Mouse (Mus musculus) liver, embryonic 16.5 days (tissue): ENCODE results near the gene Lrch1. TPM values are rescaled to one million over a fixed set of nuclear protein-coding genes. Genes with fewer than 3 reads are reported as not detected.

ENCODE experiments used
- ATAC-seq: fragments of 200-750 bp; cut with Nextera tagmentation; 2 replicates; pipeline ENCODE4 v1.8.0; 2017; ENCODE audit warnings: low read depth, mild to moderate bottlenecking, moderate number of reproducible peaks, moderate library complexity
- H3K27ac ChIP-seq: fragments of 300-500 bp; sonication (generic); 2 replicates; pipeline ENCODE4 v1.5.1; 2014; ENCODE audit warnings: mild to moderate bottlenecking, low read length
- H3K27me3 ChIP-seq: fragments of 300-500 bp; sonication (generic); 2 replicates; pipeline ENCODE4 v1.6.1; 2014; ENCODE audit warnings: low read depth, low read length, mixed read lengths; ENCODE audit not compliant: control insufficient read depth, insufficient read depth
- H3K36me3 ChIP-seq: fragments of 300-500 bp; sonication (generic); 2 replicates; pipeline ENCODE4 v1.6.1; 2014; ENCODE audit warnings: mild to moderate bottlenecking; ENCODE audit not compliant: control insufficient read depth, insufficient read depth
- H3K4me1 ChIP-seq: fragments of 300-500 bp; sonication (generic); 2 replicates; pipeline ENCODE4 v1.6.1; 2014; ENCODE audit warnings: low read depth, low read length, mixed read lengths; ENCODE audit not compliant: control insufficient read depth
- H3K4me2 ChIP-seq: fragments of 300-500 bp; sonication (generic); 2 replicates; pipeline ENCODE4 v1.6.1; 2014; ENCODE audit warnings: low read depth, low read length, mixed read lengths
- H3K4me3 ChIP-seq: fragments of 300-500 bp; sonication (generic); 2 replicates; pipeline ENCODE4 v1.5.1; 2014; ENCODE audit warnings: low read depth, mild to moderate bottlenecking, low read length
- H3K9ac ChIP-seq: fragments of 300-500 bp; sonication (generic); 2 replicates; pipeline ENCODE4 v1.6.1; 2014; ENCODE audit warnings: low read depth, low read length
- H3K9me3 ChIP-seq: fragments of 300-500 bp; sonication (generic); replicated peaks from 2 replicates; pipeline ENCODE4 v1.6.1; 2016; ENCODE audit warnings: low read length; ENCODE audit not compliant: control insufficient read depth
- WGBS: fragments of 180-500 bp; shearing (Covaris S2); extraction: QIAGEN DNeasy Blood & Tissue Kit; methylation state at CpG from one replicate; pipeline ENCODE4 v1.1.7; 2014; ENCODE audit not compliant: insufficient replicate concordance; 5-methylcytosine and 5-hydroxymethylcytosine counted together
- polyA plus RNA-seq: library from polyadenylated mRNA; unstranded; fragments of >200 nt; fragmentation: Nextera tagmentation; extraction: Ambion mirVana; gene quantifications from 2 replicates; pipeline ENCODE4 v1.2.1, GENCODE M21; 2015

The Lrch1 gene
- polyA plus RNA-seq, 1 experiment from 2014 or later, result 4.5 TPM

GRCm38 (mm10) chr14:74893693-74894092 lies 54.0 kb downstream of the Lrch1 start:
- 81% methylated on average over 6 of the region's 6 CpGs for WGBS
- H3K4me2 ChIP-seq, result no peak overlapping the region
- no peak overlapping the region for H3K9ac ChIP-seq
- H3K27ac ChIP-seq, result no peak overlapping the region
- H3K4me3 ChIP-seq, result no peak overlapping the region
- no peaks in the 10 kb centered on the region; the same call in 1 of the 2 replicates for H3K4me1 ChIP-seq
- H3K9me3 ChIP-seq, result no peaks in the 10 kb centered on the region
- H3K27me3 ChIP-seq, result no peaks in the 10 kb centered on the region
- ATAC-seq, result no peak
- H3K36me3 ChIP-seq, result no peaks in the 10 kb centered on the region

- Histone ChIP-seq H3K4me3 (no peak overlapping the region), H3K36me3 (no peaks in the 10 kb centered on the region), H3K4me2 (no peak overlapping the region), H3K27me3 (no peaks in the 10 kb centered on the region), H3K9me3 (no peaks in the 10 kb centered on the region), H3K4me1 (no peaks in the 10 kb centered on the region; the same call in 1 of the 2 replicates), H3K27ac (no peak overlapping the region), H3K9ac (no peak overlapping the region)
- ATAC-seq, result no peak
- 65% methylated on average over 3 of the region's 3 CpGs for WGBS
These were observed 54.5 kb downstream of the Lrch1 start for GRCm38 (mm10) chr14:74893085-74893648.

- peak; percentile 21; the same call in 1 of the 2 replicates for ATAC-seq
- Histone ChIP-seq H3K4me3 (no peak overlapping the region), H3K36me3 (no peaks in the 10 kb centered on the region), H3K27me3 (no peaks in the 10 kb centered on the region), H3K4me1 (no peaks in the 10 kb centered on the region; the same call in 1 of the 2 replicates), H3K27ac (no peak overlapping the region), H3K9me3 (no peaks in the 10 kb centered on the region), H3K9ac (no peak overlapping the region), H3K4me2 (no peak overlapping the region)
- 29% methylated on average over 2 of the region's 2 CpGs for WGBS
These were observed 58.4 kb downstream of the Lrch1 start for GRCm38 (mm10) chr14:74889304-74889703.

- Histone ChIP-seq H3K9me3 (no peaks in the 10 kb centered on the region), H3K4me1 (no peaks in the 10 kb centered on the region; the same call in 1 of the 2 replicates), H3K9ac (no peak overlapping the region), H3K4me3 (no peak overlapping the region), H3K27me3 (no peaks in the 10 kb centered on the region), H3K4me2 (no peak overlapping the region), H3K36me3 (no peaks in the 10 kb centered on the region), H3K27ac (no peak overlapping the region)
- 69% methylated on average over 1 of the region's 1 CpGs for WGBS
- ATAC-seq, result no peak
These were observed 59.6 kb downstream of the Lrch1 start for GRCm38 (mm10) chr14:74888103-74888502.

GRCm38 (mm10) chr14:74886453-74886852 lies 61.2 kb downstream of the Lrch1 start:
- Histone ChIP-seq H3K27me3 (no peaks in the 10 kb centered on the region), H3K9me3 (no peaks in the 10 kb centered on the region), H3K4me2 (no peak overlapping the region), H3K27ac (no peak overlapping the region), H3K4me3 (no peak overlapping the region), H3K36me3 (no peaks in the 10 kb centered on the region), H3K9ac (no peak overlapping the region), H3K4me1 (no peaks in the 10 kb centered on the region; the same call in 1 of the 2 replicates)
- ATAC-seq, result no peak
- WGBS, result 65% methylated on average over 5 of the region's 5 CpGs

GRCm38 (mm10) chr14:74884920-74885319 lies 62.8 kb downstream of the Lrch1 start:
- no peak for ATAC-seq
- Histone ChIP-seq H3K4me1 (no peaks in the 10 kb centered on the region; the same call in 1 of the 2 replicates), H3K36me3 (no peaks in the 10 kb centered on the region), H3K4me2 (no peak overlapping the region), H3K4me3 (no peak overlapping the region), H3K9ac (no peak overlapping the region), H3K27me3 (no peaks in the 10 kb centered on the region), H3K9me3 (no peaks in the 10 kb centered on the region), H3K27ac (no peak overlapping the region)
- WGBS, result 76% methylated on average over 7 of the region's 7 CpGs

- ATAC-seq, result no peak
- Histone ChIP-seq H3K27me3 (no peaks in the 10 kb centered on the region), H3K27ac (no peak overlapping the region), H3K9me3 (no peaks in the 10 kb centered on the region), H3K4me3 (no peak overlapping the region), H3K4me1 (no peaks in the 10 kb centered on the region), H3K36me3 (no peaks in the 10 kb centered on the region), H3K9ac (no peak overlapping the region), H3K4me2 (no peak overlapping the region)
- 56% methylated on average over 13 of the region's 13 CpGs for WGBS
These were observed 63.5 kb downstream of the Lrch1 start for GRCm38 (mm10) chr14:74884024-74884680.

GRCm38 (mm10) chr14:74883204-74883603 lies 64.5 kb downstream of the Lrch1 start:
- no peak overlapping the region for H3K27ac ChIP-seq
- ATAC-seq, result no peak
- no peak overlapping the region for H3K4me2 ChIP-seq
- H3K4me1 ChIP-seq, result no peaks in the 10 kb centered on the region
- WGBS, result 68% methylated on average over 11 of the region's 11 CpGs
- H3K9ac ChIP-seq, result no peak overlapping the region
- H3K4me3 ChIP-seq, result no peak overlapping the region
- no peaks in the 10 kb centered on the region for H3K27me3 ChIP-seq
- no peaks in the 10 kb centered on the region for H3K36me3 ChIP-seq
- no peaks in the 10 kb centered on the region for H3K9me3 ChIP-seq

GRCm38 (mm10) chr14:74882754-74883153 lies 64.9 kb downstream of the Lrch1 start:
- Histone ChIP-seq H3K4me1 (no peaks in the 10 kb centered on the region), H3K4me3 (no peak overlapping the region), H3K27me3 (no peaks in the 10 kb centered on the region), H3K27ac (no peak overlapping the region), H3K36me3 (no peaks in the 10 kb centered on the region), H3K4me2 (no peak overlapping the region), H3K9ac (no peak overlapping the region), H3K9me3 (no peaks in the 10 kb centered on the region)
- ATAC-seq, result no peak
- WGBS, result 68% methylated on average over 3 of the region's 3 CpGs
